Mouse (Mus musculus) liver, embryonic 13.5 days (tissue): ENCODE data around the gene Large2. TPM values are rescaled to one million over a fixed set of nuclear protein-coding genes. Genes with fewer than 3 reads are reported as not detected.
"Not testable (repeated sequence)": the region's sequence is repeated elsewhere in the genome, so short reads cannot be mapped to it uniquely, and the experiment has no call there.

Experiments used
- ATAC-seq: fragments of 200-750 bp; cut with Nextera tagmentation; 2 replicates; pipeline ENCODE4 v1.8.0; 2017; ENCODE audit warnings: low read depth, mild to moderate bottlenecking, moderate number of reproducible peaks, moderate library complexity
- DNase-seq: peaks from one replicate; pipeline ENCODE4 v3.0.0; 2022
- H3K27ac ChIP-seq: fragments of 300-500 bp; sonication (generic); 2 replicates; pipeline ENCODE4 v1.5.1; 2015; ENCODE audit warnings: moderate library complexity, mild to moderate bottlenecking, inconsistent platforms
- H3K27me3 ChIP-seq: fragments of 300-500 bp; sonication (generic); 2 replicates; pipeline ENCODE4 v1.6.1; 2015; ENCODE audit warnings: mild to moderate bottlenecking, inconsistent platforms
- H3K36me3 ChIP-seq: fragments of 300-500 bp; sonication (generic); 2 replicates; pipeline ENCODE4 v1.6.1; 2015; ENCODE audit warnings: mild to moderate bottlenecking, inconsistent platforms
- H3K4me1 ChIP-seq: fragments of 300-500 bp; sonication (generic); replicated peaks from 2 replicates; pipeline ENCODE4 v1.6.1; 2015; ENCODE audit warnings: inconsistent platforms
- H3K4me2 ChIP-seq: fragments of 300-500 bp; sonication (generic); 2 replicates; pipeline ENCODE4 v1.6.1; 2015; ENCODE audit warnings: inconsistent platforms, mild to moderate bottlenecking, moderate library complexity
- H3K4me3 ChIP-seq: fragments of 300-500 bp; sonication (generic); replicated peaks from 2 replicates; pipeline ENCODE4 v1.5.1; 2015; ENCODE audit warnings: mild to moderate bottlenecking, inconsistent platforms
- H3K9ac ChIP-seq: fragments of 300-500 bp; sonication (generic); 2 replicates; pipeline ENCODE4 v1.6.1; 2015; ENCODE audit warnings: mild to moderate bottlenecking, inconsistent platforms
- H3K9me3 ChIP-seq: fragments of 300-500 bp; sonication (generic); replicated peaks from 2 replicates; pipeline ENCODE4 v1.6.1; 2016; ENCODE audit warnings: inconsistent platforms
- WGBS: fragments of 180-500 bp; shearing (Covaris S2); methylation state at CpG from one replicate; pipeline ENCODE4 v1.1.7; 2015; ENCODE audit not compliant: insufficient replicate concordance; 5-methylcytosine and 5-hydroxymethylcytosine counted together
- polyA plus RNA-seq: library from polyadenylated mRNA; unstranded; fragments of >200 nt; fragmentation: Nextera tagmentation; extraction: Ambion mirVana; gene quantifications from 2 replicates; pipeline ENCODE4 v1.2.1, GENCODE M21; 2015

The Large2 gene
- polyA plus RNA-seq, 1 experiment from 2014 or later = 1.6 TPM

DNA sequence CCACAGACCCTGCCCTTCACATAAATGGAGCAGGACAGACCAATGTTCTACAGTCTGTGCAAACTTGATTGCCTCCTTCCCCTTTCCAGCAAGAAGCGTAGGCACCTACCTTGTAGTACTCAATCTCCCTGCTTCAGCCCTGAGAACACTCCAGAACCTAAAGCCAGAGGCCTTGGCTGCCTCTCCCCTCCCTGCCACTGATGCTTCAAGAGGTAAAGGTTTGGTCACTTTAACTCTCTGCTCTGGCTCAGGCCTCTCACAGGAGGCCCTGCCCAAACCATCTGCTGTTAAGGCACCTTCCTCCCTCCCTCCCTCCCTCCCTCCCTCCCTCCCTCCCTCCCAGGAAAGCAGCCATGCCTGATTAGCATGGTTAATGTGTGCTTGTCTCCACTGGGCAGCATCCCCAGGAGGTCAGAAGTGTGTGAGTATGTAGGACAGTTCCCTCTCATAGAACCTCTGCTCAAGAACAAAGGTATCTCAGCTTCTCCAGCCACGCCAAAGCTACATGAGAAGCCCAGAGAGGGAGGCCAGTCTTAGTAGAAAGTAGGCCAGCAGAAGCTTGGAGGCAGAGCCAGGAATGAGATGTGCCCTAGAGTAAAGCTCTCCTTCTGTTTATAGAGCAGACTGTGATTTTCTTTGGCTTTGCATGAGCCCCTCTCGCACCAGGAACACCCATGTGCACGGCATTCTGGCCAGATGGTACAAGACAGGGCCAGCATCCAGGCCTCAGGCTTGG lies 28.1 kb upstream of the Large2 start:
- H3K27me3 ChIP-seq = peaks cover 39% of the 10 kb centered on the region
- no peak overlapping the region for H3K9ac ChIP-seq
- peaks cover 35% of the 10 kb centered on the region for H3K36me3 ChIP-seq
- no peaks in the 10 kb centered on the region for H3K9me3 ChIP-seq
- DNase-seq (no peak), ATAC-seq (no peak)
- no peak overlapping the region for H3K4me2 ChIP-seq
- WGBS = 68% methylated on average over 4 of the region's 4 CpGs
- no peak overlapping the region for H3K27ac ChIP-seq
- H3K4me1 ChIP-seq = peaks cover 8% of the 10 kb centered on the region
- no peak overlapping the region for H3K4me3 ChIP-seq

DNA sequence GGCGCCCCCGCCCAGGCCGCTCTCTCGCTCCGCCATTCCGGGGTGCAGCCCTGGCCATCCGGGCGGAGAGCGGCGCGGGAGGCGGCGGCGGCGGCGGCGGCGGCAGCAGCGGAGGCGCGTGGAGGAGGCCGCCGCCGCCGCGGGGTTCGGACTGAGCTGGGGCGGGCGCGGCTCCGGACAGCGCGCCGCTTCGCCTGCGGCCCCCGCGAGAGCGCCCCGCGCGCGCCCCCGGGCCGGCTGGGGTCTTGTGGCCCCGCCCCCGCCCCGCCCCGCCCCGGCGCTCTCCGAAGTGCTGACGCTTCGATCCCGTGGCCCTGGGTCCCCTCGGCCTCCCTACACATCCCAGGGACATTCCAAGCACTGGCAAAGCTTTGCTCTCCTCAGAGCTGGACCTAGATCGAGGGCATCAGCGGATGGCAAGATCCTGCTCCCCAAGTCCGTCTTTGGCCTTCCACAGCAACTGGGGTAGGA lies 26.5 kb upstream of the Large2 start, which contains the start of gene Mapk8ip1:
Mapk8ip1 (minus strand) TSS at position 173 of the 471 bp plus-strand sequence.
- peaks cover 53% of the 10 kb centered on the region for H3K27me3 ChIP-seq
- H3K36me3 ChIP-seq = peaks cover 22% of the 10 kb centered on the region
- DNase-seq (no peak), ATAC-seq (no peak)
- no peak within 1 kb of the TSS for H3K27ac ChIP-seq
- peak within 1 kb of the TSS; percentile 59 for H3K4me3 ChIP-seq
- peak within 1 kb of the TSS; percentile 39 for H3K9ac ChIP-seq
- no peaks in the 10 kb centered on the region for H3K9me3 ChIP-seq
- WGBS = 6% methylated on average over 20 of the region's 59 CpGs
- H3K4me1 ChIP-seq = peaks cover 8% of the 10 kb centered on the region
- H3K4me2 ChIP-seq = peak within 1 kb of the TSS; percentile 71

DNA sequence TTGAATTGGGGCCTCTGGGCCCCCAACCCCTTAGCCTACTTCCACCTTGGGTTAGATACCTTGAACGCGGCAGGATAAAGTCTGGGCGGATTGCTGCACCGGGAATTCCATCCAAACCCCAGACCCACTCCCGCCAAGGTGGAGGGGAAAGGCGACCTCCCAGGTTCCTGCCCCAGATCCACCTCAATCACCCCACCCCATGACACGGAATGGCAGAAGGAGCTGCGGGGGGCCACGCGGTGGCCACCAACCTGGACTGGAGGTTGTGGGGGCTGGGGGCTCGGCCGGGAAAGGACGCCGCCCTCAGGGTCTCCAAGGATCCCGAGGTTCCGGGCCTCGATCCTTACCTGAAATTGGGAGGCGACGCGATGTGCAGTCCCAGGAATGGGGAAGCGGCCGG lies 26.0 kb upstream of the Large2 start:
- Histone ChIP-seq H3K27ac (no peak overlapping the region), H3K9ac (peak overlapping the region; percentile 39), H3K4me2 (peak overlapping the region; percentile 71), H3K27me3 (peaks cover 55% of the 10 kb centered on the region), H3K36me3 (peaks cover 20% of the 10 kb centered on the region), H3K4me1 (peaks cover 8% of the 10 kb centered on the region), H3K9me3 (no peaks in the 10 kb centered on the region), H3K4me3 (peak overlapping the region; percentile 59)
- ATAC-seq (no peak), DNase-seq (no peak)
- 6% methylated on average over 22 of the region's 22 CpGs for WGBS

DNA sequence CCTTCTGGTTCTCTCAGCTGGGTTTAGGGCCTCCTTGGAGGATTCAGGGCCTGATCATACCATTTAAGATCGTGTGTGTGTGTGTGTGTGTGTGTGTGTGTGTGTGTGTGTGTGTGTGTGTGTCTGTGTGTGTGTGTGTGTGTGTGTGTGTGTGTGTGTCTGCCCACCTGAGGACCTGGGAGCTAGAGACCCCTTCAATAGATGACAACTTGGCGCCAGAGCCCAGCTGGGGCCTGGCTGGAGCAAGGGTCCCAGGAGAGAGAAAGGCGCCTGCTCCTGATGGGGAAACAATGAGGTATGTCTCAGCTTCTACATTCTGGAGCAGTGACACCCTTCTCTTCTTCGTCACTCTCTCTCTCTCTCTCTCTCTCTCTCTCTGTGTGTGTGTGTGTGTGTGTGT lies 25.2 kb upstream of the Large2 start:
- H3K36me3 ChIP-seq = peaks cover 12% of the 10 kb centered on the region
- not testable (repeated sequence) for H3K4me3 ChIP-seq, H3K27ac ChIP-seq, DNase-seq, ATAC-seq, H3K4me1 ChIP-seq, H3K9me3 ChIP-seq, H3K4me2 ChIP-seq, H3K9ac ChIP-seq
- H3K27me3 ChIP-seq = peaks cover 62% of the 10 kb centered on the region
- 67% methylated on average over 4 of the region's 4 CpGs for WGBS

DNA sequence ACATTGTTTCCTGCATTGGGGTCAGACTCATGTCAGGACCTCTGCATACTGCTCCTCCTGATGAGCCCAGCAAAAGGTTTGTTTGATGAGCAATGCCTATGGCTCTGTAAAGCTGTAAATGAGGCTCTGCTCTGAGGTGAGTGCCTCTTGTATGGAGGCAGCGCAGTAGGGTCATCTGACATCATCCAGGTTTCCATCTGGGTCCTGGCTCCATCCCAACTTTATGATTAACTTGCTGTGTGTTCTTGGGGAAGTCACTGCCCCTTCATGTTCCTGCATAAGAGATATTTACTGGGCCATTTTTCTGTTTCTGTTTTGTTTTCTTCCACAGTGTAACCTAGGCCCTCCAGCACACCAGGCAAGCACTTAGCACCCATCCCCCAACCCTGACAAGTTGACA lies 22.8 kb upstream of the Large2 start:
- Histone ChIP-seq H3K27me3 (peaks cover 82% of the 10 kb centered on the region), H3K4me3 (no peak overlapping the region), H3K27ac (no peak overlapping the region), H3K36me3 (no peaks in the 10 kb centered on the region), H3K9ac (no peak overlapping the region), H3K4me1 (peaks cover 10% of the 10 kb centered on the region), H3K9me3 (no peaks in the 10 kb centered on the region), H3K4me2 (no peak overlapping the region)
- 75% methylated on average over 1 of the region's 1 CpGs for WGBS
- DNase-seq = no peak
- ATAC-seq = no peak

GRCm38 (mm10) chr2:92395535-92395934 lies 20.9 kb upstream of the Large2 start:
- H3K4me3 ChIP-seq = no peak overlapping the region
- no peaks in the 10 kb centered on the region for H3K36me3 ChIP-seq
- H3K9ac ChIP-seq = no peak overlapping the region
- H3K27me3 ChIP-seq = peaks cover 82% of the 10 kb centered on the region
- DNase-seq (no peak), ATAC-seq (no peak)
- peaks cover 11% of the 10 kb centered on the region for H3K4me1 ChIP-seq
- H3K27ac ChIP-seq = no peak overlapping the region
- no peaks in the 10 kb centered on the region for H3K9me3 ChIP-seq
- 63% methylated on average over 3 of the region's 3 CpGs for WGBS
- no peak overlapping the region for H3K4me2 ChIP-seq

DNA sequence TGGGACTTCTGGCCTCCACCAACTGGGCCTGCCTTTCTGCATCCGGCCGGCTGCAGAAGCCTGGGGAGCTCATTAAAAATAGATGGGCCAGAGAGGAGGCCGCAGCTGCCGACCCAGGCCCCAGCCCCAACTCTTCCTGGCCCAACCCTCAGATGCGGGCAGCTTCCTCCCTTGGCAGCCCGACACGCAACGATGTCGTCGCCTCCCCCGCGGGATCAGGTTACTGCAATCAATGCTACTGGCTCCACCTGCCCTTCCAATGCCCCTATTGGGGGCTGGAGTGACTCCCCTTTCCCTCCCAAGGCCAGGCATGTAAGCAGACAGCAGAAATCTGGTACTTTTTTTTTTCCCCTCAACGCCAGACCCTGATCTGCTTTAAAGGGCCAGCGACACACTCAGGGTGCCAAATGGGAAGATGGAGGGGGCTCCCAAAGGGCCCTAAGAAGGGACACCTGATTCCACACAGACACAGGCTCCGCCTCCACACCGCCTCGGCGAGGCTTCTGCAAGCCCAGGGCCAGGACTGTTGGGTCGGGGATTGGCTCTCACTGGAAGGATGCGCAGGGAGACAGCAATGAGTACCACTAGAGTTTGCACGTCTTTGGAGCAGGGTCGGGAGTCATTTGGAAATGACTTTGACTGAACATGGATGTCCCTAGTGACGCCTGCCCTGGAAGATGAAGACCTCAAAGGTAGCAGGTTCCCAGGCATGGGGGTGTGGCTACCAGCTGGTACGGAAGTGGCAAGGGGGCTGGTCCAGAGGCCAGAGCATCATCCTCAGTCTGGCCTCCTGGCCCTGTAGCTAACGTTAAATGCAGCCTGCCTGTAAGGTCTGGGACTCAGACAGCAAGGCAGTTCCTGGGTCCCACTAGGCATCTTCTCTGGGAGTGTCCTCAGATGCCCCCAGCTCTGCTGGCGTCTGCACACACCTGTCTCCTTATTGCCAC lies 17.9 kb upstream of the Large2 start:
- no peak overlapping the region for H3K27ac ChIP-seq

DNA sequence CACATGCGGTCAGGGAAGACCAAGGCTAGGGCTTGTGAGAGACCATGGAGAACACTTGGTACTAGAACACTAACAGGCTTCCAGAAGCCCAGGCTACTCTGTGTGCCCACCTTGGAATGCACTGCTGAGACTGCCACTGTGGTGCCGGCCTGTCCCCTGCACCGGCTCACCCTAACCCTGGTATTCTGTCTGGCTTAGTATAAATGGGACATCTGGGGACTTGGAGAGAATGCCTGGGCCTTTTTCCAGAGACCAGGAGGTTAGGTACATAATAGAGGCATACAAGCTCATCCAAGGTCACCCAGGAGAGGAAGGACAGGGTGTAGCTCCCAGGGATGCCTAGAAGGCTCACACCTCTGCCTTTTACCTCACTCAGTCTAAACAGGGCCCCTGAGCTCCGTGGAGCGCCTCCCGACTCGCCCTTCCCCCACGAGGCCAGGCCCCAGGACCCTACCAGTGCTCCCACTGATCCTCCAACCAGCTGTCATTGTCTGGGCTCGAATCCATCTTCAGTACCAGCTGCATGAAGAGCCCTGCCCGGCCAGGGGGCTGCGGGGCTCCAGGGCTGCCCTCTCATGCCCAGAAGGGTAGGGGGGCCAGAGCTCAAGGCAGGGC lies 17.1 kb upstream of the Large2 start:
- no peak for DNase-seq
- no peaks in the 10 kb centered on the region for H3K36me3 ChIP-seq
- peak overlapping the region; percentile 51 for H3K4me2 ChIP-seq
- 28% methylated on average over 11 of the region's 11 CpGs for WGBS
- no peak for ATAC-seq
- H3K9ac ChIP-seq = no peak overlapping the region
- no peak overlapping the region for H3K27ac ChIP-seq
- peak overlapping the region; percentile 28 for H3K4me3 ChIP-seq
- H3K9me3 ChIP-seq = no peaks in the 10 kb centered on the region
- H3K27me3 ChIP-seq = peaks cover 96% of the 10 kb centered on the region
- H3K4me1 ChIP-seq = peaks cover 32% of the 10 kb centered on the region

More for the DNA sequence above, 17.9 kb upstream of the Large2 start:
- WGBS = 5% methylated on average over 26 of the region's 26 CpGs
- no peaks in the 10 kb centered on the region for H3K9me3 ChIP-seq
- ATAC-seq (no peak), DNase-seq (no peak)
- H3K4me1 ChIP-seq = peaks cover 32% of the 10 kb centered on the region
- peak overlapping the region; percentile 28 for H3K4me3 ChIP-seq
- H3K9ac ChIP-seq = no peak overlapping the region
- H3K4me2 ChIP-seq = peak overlapping the region; percentile 51
- peaks cover 95% of the 10 kb centered on the region for H3K27me3 ChIP-seq
- H3K36me3 ChIP-seq = no peaks in the 10 kb centered on the region

- no peak overlapping the region for H3K27ac ChIP-seq
- WGBS = 66% methylated on average over 8 of the region's 8 CpGs
- DNase-seq (no peak), ATAC-seq (no peak)
- no peak overlapping the region for H3K4me3 ChIP-seq
- H3K27me3 ChIP-seq = peaks cover 94% of the 10 kb centered on the region
- H3K9ac ChIP-seq = no peak overlapping the region
- H3K36me3 ChIP-seq = no peaks in the 10 kb centered on the region
- H3K4me1 ChIP-seq = peaks cover 32% of the 10 kb centered on the region
- no peak overlapping the region for H3K4me2 ChIP-seq
- no peaks in the 10 kb centered on the region for H3K9me3 ChIP-seq
Observed at GRCm38 (mm10) chr2:92391116-92391515, 16.4 kb upstream of the Large2 start.

DNA sequence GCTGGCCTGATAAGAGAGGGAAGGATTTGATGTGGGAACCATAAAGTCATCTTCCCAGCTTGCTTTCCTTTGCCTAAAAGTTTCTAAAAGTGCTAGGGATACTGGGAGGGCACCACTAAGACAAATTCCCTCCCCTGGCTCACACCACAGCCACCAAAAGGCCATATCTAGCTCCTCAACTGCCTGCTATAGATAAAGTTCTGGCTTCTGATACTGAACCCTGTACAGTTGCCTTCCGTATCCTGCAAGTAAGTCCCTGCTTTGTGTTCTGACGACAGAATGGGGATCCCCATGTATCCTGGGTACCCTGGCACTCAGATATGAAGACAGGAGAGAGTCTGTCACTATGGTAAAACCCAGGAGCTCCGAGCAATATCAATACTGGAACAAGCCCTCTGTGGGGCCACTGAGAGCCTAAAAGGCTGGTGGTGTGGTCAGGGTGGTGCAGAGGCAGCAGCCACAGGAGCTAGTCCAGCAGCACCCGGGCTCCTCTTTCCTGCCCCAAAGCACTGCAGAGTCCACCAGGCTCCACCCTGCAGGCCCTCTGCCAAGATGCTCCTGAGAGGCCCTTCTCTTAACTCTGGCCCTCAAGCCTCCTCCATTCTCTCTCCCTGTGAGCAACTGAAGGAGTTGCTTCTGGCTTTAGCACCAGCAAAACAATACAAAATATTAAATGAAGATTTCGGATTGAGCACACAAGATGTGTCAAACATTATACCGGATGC lies 15.7 kb upstream of the Large2 start:
- Histone ChIP-seq H3K4me1 (peaks cover 32% of the 10 kb centered on the region), H3K36me3 (no peaks in the 10 kb centered on the region), H3K27ac (no peak overlapping the region), H3K9me3 (no peaks in the 10 kb centered on the region), H3K4me3 (no peak overlapping the region), H3K27me3 (peaks cover 91% of the 10 kb centered on the region), H3K4me2 (no peak overlapping the region), H3K9ac (no peak overlapping the region)
- ATAC-seq (no peak), DNase-seq (no peak)
- WGBS = 41% methylated on average over 6 of the region's 6 CpGs
